Comparison of ENCODE assay signal across 14 mouse cellular contexts in genomic region chr19:53752993-53753392, GRCm38 (mm10).
A peak's percentile ranks its signal among the peaks of the same experiment; 100 is the strongest.
DNase-seq lines count a peak whose midpoint lies in the region; ATAC-seq and TF ChIP-seq lines count a peak whose summit lies in the region.
"Had no signal": no experiment of that assay in that cellular context is flagged by ENCODE, and none has a peak within 500 bp of the region (broad histone marks: within the 10 kb centered on the region; RNA-seq: fewer than 3 reads in every experiment).

No protein-coding gene starts in this region.

- no peak overlapping the region for H3K9ac ChIP-seq in forebrain, embryonic 14.5 days (ENCODE audit: low read length)
- H3K9ac ChIP-seq: limb, embryonic 15.5 days; midbrain, embryonic 12.5 days had no signal

- no peak overlapping the region for H3K4me2 ChIP-seq in forebrain, embryonic 14.5 days (ENCODE audit: low read length)
- H3K4me2 ChIP-seq: limb, embryonic 15.5 days; midbrain, embryonic 12.5 days had no signal

- H3K9me3 ChIP-seq in forebrain, embryonic 14.5 days (replicated peaks; ENCODE audit: control insufficient read depth, low read length) = no peaks in the 10 kb centered on the region
- H3K9me3 ChIP-seq: limb, embryonic 15.5 days had no signal

- WGBS in kidney, adult 2 months = 74% methylated on average over 7 of the region's 7 CpGs
- 60% methylated on average over 7 of the region's 7 CpGs for WGBS in forebrain, embryonic 14.5 days

- no peak overlapping the region for H3K4me3 ChIP-seq in kidney, adult 2 months (ENCODE audit: insufficient read depth, low read depth, low read length)
- no peak overlapping the region for H3K4me3 ChIP-seq in forebrain, embryonic 14.5 days (ENCODE audit: low read depth, low read length)
- H3K4me3 ChIP-seq: limb, embryonic 15.5 days; midbrain, embryonic 12.5 days had no signal

- H3K4me1 ChIP-seq in kidney, adult 2 months (ENCODE audit: control insufficient read depth, insufficient read depth, low read length) = no peaks in the 10 kb centered on the region
- no peaks in the 10 kb centered on the region for H3K4me1 ChIP-seq in forebrain, embryonic 14.5 days (ENCODE audit: control insufficient read depth, insufficient read depth, low read length)
- H3K4me1 ChIP-seq: midbrain, embryonic 12.5 days had no signal

- TF ChIP-seq CTCF in kidney, adult 2 months (conservative IDR thresholded peaks at IDR 0.05; ENCODE audit: insufficient read depth, insufficient read length, low read depth, low read length) = peak; percentile 24; the same call in 1 of the 2 replicates

- H3K27ac ChIP-seq in kidney, adult 2 months (ENCODE audit: insufficient read depth, low read depth, low read length) = no peak overlapping the region
- H3K27ac ChIP-seq in forebrain, embryonic 14.5 days (ENCODE audit: low read depth, low read length) = no peak overlapping the region
- H3K27ac ChIP-seq: limb, embryonic 15.5 days; midbrain, embryonic 12.5 days had no signal

- no peaks in the 10 kb centered on the region for H3K36me3 ChIP-seq in kidney, adult 2 months (ENCODE audit: control insufficient read depth, insufficient read depth, low read length)
- H3K36me3 ChIP-seq in forebrain, embryonic 14.5 days (ENCODE audit: control insufficient read depth, insufficient read depth, low read length) = no peaks in the 10 kb centered on the region
- H3K36me3 ChIP-seq: limb, embryonic 15.5 days; midbrain, embryonic 12.5 days had no signal

- ATAC-seq in CD4-positive, CD25-positive, alpha-beta regulatory T cell, adult 4 months = no peak
- ATAC-seq in forebrain, embryonic 14.5 days = no peak
- ATAC-seq: inflammation-experienced regulatory T-cells, adult 6 months had no signal

- H3K27me3 ChIP-seq in kidney, adult 2 months (replicated peaks; ENCODE audit: control insufficient read depth, insufficient read depth, low read length) = no peaks in the 10 kb centered on the region
- no peaks in the 10 kb centered on the region for H3K27me3 ChIP-seq in forebrain, embryonic 14.5 days (replicated peaks; ENCODE audit: control insufficient read depth, insufficient read depth, low read length)
- H3K27me3 ChIP-seq: limb, embryonic 15.5 days; midbrain, embryonic 12.5 days had no signal

- no peak for TF ChIP-seq POLR2A in kidney, adult 2 months (IDR thresholded peaks at IDR 0.05; ENCODE audit: low read depth, low read length)

- peak; percentile 33 for DNase-seq in CD4-positive, CD25-positive, alpha-beta regulatory T cell, adult 2 months (ENCODE audit: low read depth, low spot score)
- DNase-seq in kidney, adult 2 months = no peak
- DNase-seq in kidney, postnatal 25 days = no peak
- DNase-seq in 416B (ENCODE audit: low read depth) = peak; percentile 37
- peak; percentile 80 for DNase-seq in ZHBTc4 (ENCODE audit: low read depth, low spot score)
- no peak for DNase-seq in adrenal gland, postnatal 10 days
- no peak for DNase-seq in forebrain, embryonic 14.5 days (ENCODE audit: low spot score)
- DNase-seq: adrenal gland, adult 2 months; cerebellum, adult 18-20 months; layer of hippocampus, adult 9-11 months had no signal

Comparison
In these comparisons a context has a peak if more than half of its experiments do, and no peak if none do; other contexts are left out.
1. DNase-seq: peak in CD4-positive, CD25-positive, alpha-beta regulatory T cell, adult 2 months (single experiment), 416B (single experiment) and ZHBTc4 (single experiment); none in kidney, adult 2 months (single experiment), kidney, postnatal 25 days (0 of 2), adrenal gland, postnatal 10 days (single experiment) and forebrain, embryonic 14.5 days (single experiment).